In genomic region chr11:117890519-117891282, GRCm38 (mm10) we compare ENCODE assay signal across 8 mouse cellular contexts. TPM values are rescaled to one million over a fixed set of nuclear protein-coding genes. Genes with fewer than 3 reads are reported as not detected.
DNase-seq lines count a peak whose midpoint lies in the region; ATAC-seq and TF ChIP-seq lines count a peak whose summit lies in the region.

No protein-coding gene starts in this region.

- no peaks in the 10 kb centered on the region for H3K36me3 ChIP-seq in ES-E14 (ENCODE audit: control insufficient read depth, insufficient read depth, low read length, poor library complexity, severe bottlenecking)
- no peaks in the 10 kb centered on the region for H3K36me3 ChIP-seq in heart, embryonic 14.5 days (ENCODE audit: control insufficient read depth, insufficient read depth, low read length)
- H3K36me3 ChIP-seq in limb, embryonic 13.5 days, result no peaks in the 10 kb centered on the region
- no peaks in the 10 kb centered on the region for H3K36me3 ChIP-seq in stomach, embryonic 16.5 days (ENCODE audit: control insufficient read depth, insufficient read depth, low read length)

- H3K4me1 ChIP-seq in cerebellum, adult 2 months (ENCODE audit: control insufficient read depth, insufficient read depth, low read length), result 0 out of 2 replicates have a peak, but pooled peaks cover 3% of the 10 kb centered on the region
- peaks cover 7 to 24% of the 10 kb centered on the region in 2 experiments; a peak in 3 of 4 replicates for H3K4me1 ChIP-seq in ES-E14 (ENCODE audit: control insufficient read depth in 2 of 2, insufficient read depth in 2 of 2, low read length in 2 of 2, poor library complexity in 1 of 2)
- peaks cover 22 to 29% of the 10 kb centered on the region in 2 experiments for H3K4me1 ChIP-seq in heart, embryonic 14.5 days (ENCODE audit: control insufficient read depth in 2 of 2, insufficient read depth in 2 of 2, low read length in 2 of 2)
- H3K4me1 ChIP-seq in limb, embryonic 13.5 days, result peaks cover 37% of the 10 kb centered on the region
- peaks cover 33% of the 10 kb centered on the region for H3K4me1 ChIP-seq in stomach, embryonic 16.5 days (ENCODE audit: control insufficient read depth, insufficient read depth, low read length)

- no peak for TF ChIP-seq POLR2A in cerebellum, adult 2 months (IDR thresholded peaks at IDR 0.05; ENCODE audit: borderline replicate concordance, insufficient read depth, low read length)

- H3K27ac ChIP-seq in cerebellum, adult 2 months (ENCODE audit: insufficient read depth, low read length), result no peak overlapping the region
- peak overlapping the region; percentile 95; the same call in 1 of the 2 replicates for H3K27ac ChIP-seq in ES-E14 (ENCODE audit: insufficient read depth, low read depth, low read length, poor library complexity, severe bottlenecking)
- H3K27ac ChIP-seq in heart, embryonic 14.5 days (replicated peaks in 1 of 2; ENCODE audit: control insufficient read depth in 1 of 2, insufficient read depth in 1 of 2, low read depth in 2 of 2, low read length in 2 of 2), result no peak overlapping the region
- peak overlapping the region; percentile 79; the same call in 1 of the 2 replicates for H3K27ac ChIP-seq in limb, embryonic 13.5 days
- 0 out of 2 replicates have a peak overlapping the region, but pooled peaks have one; percentile 11 for H3K27ac ChIP-seq in stomach, embryonic 16.5 days (ENCODE audit: low read length)

- DNase-seq in cerebellum, adult 2 months, result no peak
- no peak for DNase-seq in ES-E14 (ENCODE audit: low read depth, low spot score)
- no peak for DNase-seq in spleen, postnatal 10 days (ENCODE audit: low spot score in 2 of 2)
- no peak for DNase-seq in spleen, adult 18-20 months

- 0 out of 2 replicates have a peak, but pooled peaks cover 1% of the 10 kb centered on the region for H3K27me3 ChIP-seq in cerebellum, adult 2 months (ENCODE audit: control insufficient read depth, insufficient read depth, low read length)
- 0 out of 2 replicates have a peak, but pooled peaks cover 21% of the 10 kb centered on the region for H3K27me3 ChIP-seq in heart, embryonic 14.5 days (ENCODE audit: control insufficient read depth, insufficient read depth, low read length)
- H3K27me3 ChIP-seq in limb, embryonic 13.5 days, result peaks cover 15% of the 10 kb centered on the region; the same call in 1 of the 2 replicates
- no peaks in the 10 kb centered on the region for H3K27me3 ChIP-seq in stomach, embryonic 16.5 days (ENCODE audit: control insufficient read depth, insufficient read depth, low read length)

- peak overlapping the region; percentile 43; the same call in 1 of the 2 replicates for H3K9ac ChIP-seq in ES-E14 (ENCODE audit: insufficient read depth, low read depth, low read length, poor library complexity, severe bottlenecking)
- 0 out of 2 replicates have a peak overlapping the region, but pooled peaks have one; percentile 65 for H3K9ac ChIP-seq in heart, embryonic 14.5 days (ENCODE audit: low read length)
- peak overlapping the region; percentile 31; the same call in 1 of the 2 replicates for H3K9ac ChIP-seq in limb, embryonic 13.5 days
- H3K9ac ChIP-seq in stomach, embryonic 16.5 days (ENCODE audit: low read length), result peak overlapping the region; percentile 43; the same call in 1 of the 2 replicates

- in situ Hi-C loops in ES-E14 (cut with MboI; ENCODE audit: low sequenced_read_pairs in 2 of 2, unreplicated experiment in 2 of 2), result no loop called here

- no peak overlapping the region for H3K4me3 ChIP-seq in cerebellum, adult 2 months (replicated peaks; ENCODE audit: insufficient read depth, low read depth, low read length)
- peak overlapping the region in 1 of 2 experiments; percentile 44; a peak in 2 of 4 replicates for H3K4me3 ChIP-seq in ES-E14 (ENCODE audit: insufficient read depth in 1 of 2, low read depth in 1 of 2, low read length in 2 of 2, poor library complexity in 1 of 2, severe bottlenecking in 1 of 2)
- H3K4me3 ChIP-seq in heart, embryonic 14.5 days (ENCODE audit: control insufficient read depth in 1 of 2, insufficient read depth in 1 of 2, low read depth in 1 of 2, low read length in 2 of 2), result no peak overlapping the region
- peak overlapping the region; percentile 39; the same call in 1 of the 2 replicates for H3K4me3 ChIP-seq in limb, embryonic 13.5 days
- H3K4me3 ChIP-seq in stomach, embryonic 16.5 days (replicated peaks; ENCODE audit: low read length), result 0 out of 2 replicates have a peak overlapping the region, but pooled peaks have one; percentile 7

- H3K4me2 ChIP-seq in heart, embryonic 14.5 days (ENCODE audit: low read length), result 0 out of 2 replicates have a peak overlapping the region, but pooled peaks have one; percentile 16
- peak overlapping the region; percentile 71 for H3K4me2 ChIP-seq in limb, embryonic 13.5 days (replicated peaks)
- H3K4me2 ChIP-seq in stomach, embryonic 16.5 days (ENCODE audit: low read depth, low read length), result peak overlapping the region; percentile 52

- 48% methylated on average over 13 of the region's 13 CpGs for WGBS in cerebellum, adult 2 months
- 24% methylated on average over 13 of the region's 13 CpGs for WGBS in heart, embryonic 14.5 days
- WGBS in limb, embryonic 13.5 days, result 18% methylated on average over 13 of the region's 13 CpGs
- WGBS in stomach, embryonic 16.5 days, result 29% methylated on average over 13 of the region's 13 CpGs

- ATAC-seq in cerebellum, adult (ENCODE audit: insufficient number of reproducible peaks, low FRiP score, low TSS enrichment), result no peak
- no peak for ATAC-seq in heart, embryonic 14.5 days (ENCODE audit: insufficient number of reproducible peaks, insufficient read depth, low FRiP score, low read depth)
- no peak for ATAC-seq in limb, embryonic 13.5 days (ENCODE audit: low FRiP score, low read depth)
- peak; percentile 23; the same call in 1 of the 2 replicates for ATAC-seq in stomach, embryonic 16.5 days (ENCODE audit: insufficient read depth, low FRiP score)

- peak; percentile 14; the same call in 1 of the 2 replicates for TF ChIP-seq CTCF in cerebellum, adult 2 months (IDR thresholded peaks at IDR 0.05; ENCODE audit: borderline replicate concordance, insufficient read depth, low read depth, low read length)

- no peaks in the 10 kb centered on the region for H3K9me3 ChIP-seq in ES-E14 (ENCODE audit: control insufficient read depth, insufficient read depth, low read depth, low read length)
- no peaks in the 10 kb centered on the region for H3K9me3 ChIP-seq in heart, embryonic 14.5 days (ENCODE audit: control insufficient read depth, low read length)
- H3K9me3 ChIP-seq in limb, embryonic 13.5 days, result no peaks in the 10 kb centered on the region
- no peaks in the 10 kb centered on the region for H3K9me3 ChIP-seq in stomach, embryonic 16.5 days (replicated peaks; ENCODE audit: control insufficient read depth, low read length)

TF ChIP-seq in ES-E14, 5 proteins besides CTCF, POLR2A, EP300 and RAD21:
- no peak for TF ChIP-seq HCFC1 (IDR thresholded peaks at IDR 0.05; ENCODE audit: borderline replicate concordance, insufficient read depth, low read length)
- TF ChIP-seq ZNF384 (IDR thresholded peaks at IDR 0.05; ENCODE audit: low read depth, low read length), result no peak
- TF ChIP-seq CHD2 (IDR thresholded peaks at IDR 0.05; ENCODE audit: low read depth, low read length), result no peak
- TF ChIP-seq ZC3H11A (IDR thresholded peaks at IDR 0.05; ENCODE audit: borderline replicate concordance, low read depth, low read length), result no peak
- TF ChIP-seq MAFK (IDR thresholded peaks at IDR 0.05; ENCODE audit: insufficient read depth, low read depth, low read length), result no peak

RNA-seq across cellular contexts. Expression of gene Tha1, which starts 17.4 kb away (rescaled TPM):
- 11.5 and 12.4 TPM in 2 replicates for polyA plus RNA-seq in cerebellum, adult 2 months (2012; rRNA removed)
- 1.2 and 3.1 TPM in 2 replicates for total RNA-seq in ES-E14 (2012; rRNA removed)
- 4.9 and 5.6 TPM in 2 replicates for polyA plus RNA-seq in heart, embryonic 14.5 days (2014; fragmentation: Nextera tagmentation; extraction: Ambion mirVana)
- 3.4 and 3.6 TPM in 2 replicates for polyA plus RNA-seq in limb, embryonic 13.5 days (2015; fragmentation: Nextera tagmentation; extraction: Ambion mirVana)
- 6.8 and 8.2 TPM in 2 replicates for polyA plus RNA-seq in stomach, embryonic 16.5 days (2015; fragmentation: Nextera tagmentation; extraction: Ambion mirVana)

RNA-seq across cellular contexts. Expression of gene Tmem235, which starts 30.1 kb away (rescaled TPM):
- 0.10 and 0.16 TPM in 2 replicates for polyA plus RNA-seq in cerebellum, adult 2 months (2012; rRNA removed)
- 0.36 and 0.58 TPM in 2 replicates for total RNA-seq in ES-E14 (2012; rRNA removed)
- not detected in 2 replicates for polyA plus RNA-seq in heart, embryonic 14.5 days (2014; fragmentation: Nextera tagmentation; extraction: Ambion mirVana)
- not detected in 2 replicates for polyA plus RNA-seq in limb, embryonic 13.5 days (2015; fragmentation: Nextera tagmentation; extraction: Ambion mirVana)
- polyA plus RNA-seq in stomach, embryonic 16.5 days (2015; fragmentation: Nextera tagmentation; extraction: Ambion mirVana), result not detected in 2 replicates

RNA-seq across cellular contexts. Expression of gene Birc5, which starts 41.6 kb away (rescaled TPM):
- polyA plus RNA-seq in cerebellum, adult 2 months (2012; rRNA removed), result 0.86 and 1.2 TPM in 2 replicates
- 125 and 166 TPM in 2 replicates for total RNA-seq in ES-E14 (2012; rRNA removed)
- 227 and 240 TPM in 2 replicates for polyA plus RNA-seq in heart, embryonic 14.5 days (2014; fragmentation: Nextera tagmentation; extraction: Ambion mirVana)
- polyA plus RNA-seq in limb, embryonic 13.5 days (2015; fragmentation: Nextera tagmentation; extraction: Ambion mirVana), result 307 and 322 TPM in 2 replicates
- polyA plus RNA-seq in stomach, embryonic 16.5 days (2015; fragmentation: Nextera tagmentation; extraction: Ambion mirVana), result 230 and 247 TPM in 2 replicates

Comparison
In these comparisons a context has a peak if more than half of its experiments do, and no peak if none do; other contexts are left out.
1. H3K27ac ChIP-seq: peak in ES-E14 (single experiment), limb, embryonic 13.5 days (single experiment) and stomach, embryonic 16.5 days (single experiment); none in cerebellum, adult 2 months (single experiment) and heart, embryonic 14.5 days (0 of 2).
2. H3K4me3 ChIP-seq: peak in limb, embryonic 13.5 days (single experiment) and stomach, embryonic 16.5 days (single experiment); none in cerebellum, adult 2 months (single experiment) and heart, embryonic 14.5 days (0 of 2).
3. H3K4me2 ChIP-seq: peak in every context shown above with its lines; median percentile 71 in limb, embryonic 13.5 days; 52 in stomach, embryonic 16.5 days; 16 in heart, embryonic 14.5 days.
4. RNA of gene Birc5, which starts 41.6 kb away (polyA plus RNA-seq): 307 to 322 TPM in limb, embryonic 13.5 days, 230 to 247 TPM in stomach, embryonic 16.5 days and 227 to 240 TPM in heart, embryonic 14.5 days; 0.86 to 1.2 TPM in cerebellum, adult 2 months; every median in the first group is over 100 times any median in the second.
5. Peak in every context shown above with its lines, with median percentiles within 50 percentile points of each other: H3K9ac ChIP-seq.